Mouse (Mus musculus): Measurements from ENCODE around the gene Olfr1256. TPM values are rescaled to one million over a fixed set of nuclear protein-coding genes. Genes with fewer than 3 reads are reported as not detected.

Olfr1256 gene
- total RNA-seq (2021): not detected
- long read RNA-seq, experiment 1: 0 reads
- long read RNA-seq, experiment 2: 0 reads

DNA sequence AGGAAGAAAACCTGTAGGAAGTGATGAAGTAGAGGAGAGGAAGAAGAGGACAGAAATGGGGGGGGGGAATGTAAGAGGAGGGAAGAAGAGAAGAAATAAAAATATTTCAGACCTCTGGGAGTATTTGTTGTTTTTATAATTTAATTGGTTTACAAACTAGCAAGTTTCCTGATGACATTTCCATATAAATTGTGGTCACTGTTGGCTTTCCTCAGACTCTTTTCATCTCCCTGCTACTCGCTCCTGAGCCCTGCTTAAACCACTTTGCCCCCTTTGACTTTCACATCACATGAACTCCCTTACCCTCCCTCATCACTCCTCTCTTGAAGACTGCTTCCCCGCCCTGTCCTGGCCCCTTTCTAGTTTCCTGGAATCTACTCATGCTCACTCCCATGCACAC lies at the start of gene Olfr1256:
Olfr1256 (minus strand) TSS at position 101 of the 400 bp plus-strand sequence.
- intact Hi-C loops (cut with DNase I): no loop called here
- DNase-seq: no peak

DNA sequence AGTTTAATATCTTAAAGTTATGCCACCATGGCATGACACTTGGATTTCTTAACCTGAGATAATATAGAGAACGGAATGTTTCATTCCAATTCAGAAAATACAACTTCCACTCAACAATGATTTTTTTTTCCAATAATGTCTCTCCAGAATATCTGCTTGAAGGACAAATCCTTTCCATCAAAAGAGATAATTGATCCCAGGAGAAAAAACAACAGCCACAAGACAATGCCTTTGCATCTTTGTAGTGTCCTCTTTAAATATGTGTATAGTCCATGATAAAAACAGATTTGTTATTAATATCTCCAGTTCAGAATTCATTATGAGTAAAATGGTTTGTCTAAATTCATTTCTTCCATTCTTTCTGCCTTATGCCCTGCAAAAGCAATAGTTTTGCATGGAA lies 36.8 kb upstream of the Olfr1256 start, which contains the start of gene Olfr1257:
Olfr1257 (plus strand) TSS at position 301 of the 400 bp plus-strand sequence.
- intact Hi-C loops (cut with DNase I): no loop called here
- DNase-seq: no peak

- DNase-seq: no peak
- intact Hi-C loops (cut with DNase I): no loop called here
Observed at GRCm38 (mm10) chr2:89849230-89849629, 7.9 kb upstream of the Olfr1256 start.

- DNase-seq: no peak
- intact Hi-C loops (cut with DNase I): no loop called here
Observed at GRCm38 (mm10) chr2:89848105-89848504, 6.8 kb upstream of the Olfr1256 start, which contains the start of gene Olfr48. Gene Olfr48, minus strand, starts transcription at chr2:89848205.

DNA sequence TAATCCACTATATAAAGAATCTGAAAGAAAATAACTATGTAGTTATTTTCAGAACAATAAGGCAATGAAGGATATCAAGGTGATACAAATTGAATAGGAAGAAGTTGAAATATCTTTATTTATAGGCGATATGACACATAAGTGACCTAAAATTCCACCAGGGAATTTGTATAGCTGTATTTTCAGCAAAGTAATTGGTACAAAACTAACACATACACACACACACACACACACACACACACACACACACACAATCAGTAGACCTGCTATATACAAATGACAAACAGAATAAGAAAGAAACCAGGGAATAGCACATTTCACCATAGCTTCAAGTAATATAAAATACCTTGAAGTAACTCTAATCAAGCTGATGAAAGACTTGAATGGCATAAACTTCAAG lies 21.1 kb downstream of the Olfr1256 start:
- no peak for DNase-seq
- intact Hi-C loops (cut with DNase I): no loop called here

DNA sequence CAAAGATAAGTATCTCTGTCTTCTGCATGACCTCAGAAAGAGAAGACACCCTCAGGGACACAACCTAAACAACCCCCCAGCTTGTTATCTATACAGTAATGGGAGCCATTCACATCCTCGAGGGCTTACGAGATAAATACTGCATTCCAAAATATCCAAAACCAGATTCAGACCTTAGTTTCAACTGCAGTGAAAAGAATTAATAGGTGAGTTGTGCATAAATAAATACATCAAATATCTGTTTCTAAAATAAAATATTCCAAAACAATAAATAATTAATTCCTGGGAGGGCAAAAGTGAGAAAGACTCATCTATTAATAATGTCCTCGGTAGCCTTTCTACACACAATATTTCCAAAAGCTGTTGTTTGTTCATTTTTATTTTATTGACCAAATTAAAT lies 29.6 kb downstream of the Olfr1256 start, which contains the start of gene Olfr1255:
Olfr1255 (plus strand) TSS at position 301 of the 400 bp plus-strand sequence.
- intact Hi-C loops (cut with DNase I): no loop called here
- no peak for DNase-seq

DNA sequence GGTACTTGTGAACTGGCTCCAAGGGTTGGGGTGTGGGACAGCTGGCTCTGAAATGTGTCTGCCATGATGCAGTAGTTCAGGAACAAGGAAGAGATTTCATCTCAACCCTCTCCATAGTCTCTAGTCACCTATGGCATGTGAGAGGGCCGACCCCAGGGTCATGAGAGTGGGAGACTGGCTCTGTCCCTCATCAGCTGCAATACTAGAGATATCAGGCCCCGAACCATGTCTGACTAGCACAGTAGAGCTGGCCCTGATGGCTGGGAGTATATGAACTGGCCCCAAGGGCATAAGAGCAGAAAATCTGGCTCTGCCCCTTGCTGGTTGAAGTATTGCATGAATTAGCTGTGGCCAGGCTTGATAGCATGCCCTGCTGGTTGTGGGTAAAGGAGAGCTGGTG lies 30.6 kb downstream of the Olfr1256 start:
- intact Hi-C loops (cut with DNase I): no loop called here
- no peak for DNase-seq

- DNase-seq: no peak
- intact Hi-C loops (cut with DNase I): no loop called here
Observed at GRCm38 (mm10) chr2:89799583-89799982, 41.8 kb downstream of the Olfr1256 start.

DNA sequence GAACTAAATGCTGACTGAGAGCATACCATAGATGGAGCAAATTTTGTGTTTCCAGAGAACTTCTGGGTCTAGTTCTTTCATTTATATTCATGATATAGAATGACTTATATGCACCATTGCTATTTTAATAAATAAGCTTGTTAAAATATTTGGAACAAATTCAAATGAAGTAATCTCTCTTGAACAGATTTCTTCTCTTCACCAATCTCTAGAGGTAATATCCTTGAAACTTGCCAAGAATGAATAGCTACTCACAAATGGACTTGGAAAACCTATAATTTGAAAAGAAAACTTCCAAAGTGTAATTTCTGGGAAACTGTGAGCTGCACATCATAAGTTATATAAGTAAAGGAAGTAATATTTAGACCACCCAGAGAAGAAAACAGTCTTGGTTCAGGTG lies 47.8 kb downstream of the Olfr1256 start, which contains the start of gene Olfr1254:
Olfr1254 (minus strand) TSS at position 101 of the 400 bp plus-strand sequence.
- no peak for DNase-seq
- intact Hi-C loops (cut with DNase I): no loop called here

Other genes with a start within 250 kb of the Olfr1256 start
- not detected for gene Olfr1246, start 248.4 kb downstream of the Olfr1256 start, total RNA-seq (2021)
- gene Olfr1247, start 227.4 kb downstream of the Olfr1256 start, total RNA-seq (2021): not detected
- gene Olfr1248, start 223.3 kb downstream of the Olfr1256 start, total RNA-seq (2021): not detected
- gene Olfr1249, start 206.6 kb downstream of the Olfr1256 start, total RNA-seq (2021): not detected
- not detected for gene Olfr1250, start 180.1 kb downstream of the Olfr1256 start, total RNA-seq (2021)
- gene Olfr1251, start 169.6 kb downstream of the Olfr1256 start, total RNA-seq (2021): not detected
- not detected for gene Olfr1252, start 116.5 kb downstream of the Olfr1256 start, total RNA-seq (2021)
- not detected for gene Olfr1253, start 84.5 kb downstream of the Olfr1256 start, total RNA-seq (2021)
- not detected for gene Olfr1254, start 47.9 kb downstream of the Olfr1256 start, total RNA-seq (2021)
- not detected for gene Olfr1255, start 29.5 kb downstream of the Olfr1256 start, total RNA-seq (2021)
- not detected for gene Olfr48, start 6.7 kb upstream of the Olfr1256 start, total RNA-seq (2021)
- gene Olfr1257, start 36.9 kb upstream of the Olfr1256 start, total RNA-seq (2021): not detected
- not detected for gene Olfr1258, start 85.8 kb upstream of the Olfr1256 start, total RNA-seq (2021)
- not detected for gene Olfr1259, start 107.1 kb upstream of the Olfr1256 start, total RNA-seq (2021)
- gene Olfr1260, start 132.8 kb upstream of the Olfr1256 start, total RNA-seq (2021): not detected
- gene Olfr1261, start 149.7 kb upstream of the Olfr1256 start, total RNA-seq (2021): not detected
- not detected for gene Olfr1262, start 158.6 kb upstream of the Olfr1256 start, total RNA-seq (2021)
- gene Olfr1263, start 170.6 kb upstream of the Olfr1256 start, total RNA-seq (2021): not detected
- gene Olfr1264, start 184.0 kb upstream of the Olfr1256 start, total RNA-seq (2021): not detected
- gene Olfr1265, start 193.8 kb upstream of the Olfr1256 start, total RNA-seq (2021): not detected
- not detected for gene Olfr140, start 222.0 kb upstream of the Olfr1256 start, total RNA-seq (2021)